Mouse (Mus musculus) limb, embryonic 15.5 days (tissue): ENCODE results near the gene Rnf144a. TPM values are rescaled to one million over a fixed set of nuclear protein-coding genes. Genes with fewer than 3 reads are reported as not detected.
A peak's percentile ranks its signal among the peaks of the same experiment; 100 is the strongest.
"Not testable (repeated sequence)": the region's sequence is repeated elsewhere in the genome, so short reads cannot be mapped to it uniquely, and the experiment has no call there.

Experiments
- ATAC-seq: fragments of 200-750 bp; cut with Nextera tagmentation; 2 replicates; pipeline ENCODE4 v1.8.0; 2017; ENCODE audit warnings: low read depth, moderate TSS enrichment; ENCODE audit not compliant: insufficient number of reproducible peaks, low FRiP score, low TSS enrichment
- H3K27ac ChIP-seq: fragments of 300-500 bp; sonication (generic); 2 replicates; pipeline ENCODE4 v1.5.1; 2015; ENCODE audit warnings: moderate library complexity, mild to moderate bottlenecking, inconsistent platforms
- H3K27me3 ChIP-seq: fragments of 300-500 bp; sonication (generic); 2 replicates; pipeline ENCODE4 v1.6.1; 2015; ENCODE audit warnings: inconsistent platforms
- H3K36me3 ChIP-seq: fragments of 300-500 bp; sonication (generic); 2 replicates; pipeline ENCODE4 v1.6.1; 2015; ENCODE audit warnings: inconsistent platforms
- H3K4me1 ChIP-seq: fragments of 300-500 bp; sonication (generic); 2 replicates; pipeline ENCODE4 v1.6.1; 2015; ENCODE audit warnings: inconsistent platforms
- H3K4me2 ChIP-seq: fragments of 300-500 bp; sonication (generic); 2 replicates; pipeline ENCODE4 v1.6.1; 2015; ENCODE audit warnings: mild to moderate bottlenecking, inconsistent platforms
- H3K4me3 ChIP-seq: fragments of 300-500 bp; sonication (generic); 2 replicates; pipeline ENCODE4 v1.5.1; 2015; ENCODE audit warnings: mild to moderate bottlenecking, inconsistent platforms
- H3K9ac ChIP-seq: fragments of 300-500 bp; sonication (generic); 2 replicates; pipeline ENCODE4 v1.6.1; 2015; ENCODE audit warnings: inconsistent platforms
- H3K9me3 ChIP-seq: fragments of 300-500 bp; sonication (generic); 2 replicates; pipeline ENCODE4 v1.6.1; 2016; ENCODE audit warnings: inconsistent platforms
- WGBS: fragments of 180-500 bp; shearing (Covaris S2); methylation state at CpG from one replicate; pipeline ENCODE4 v1.1.7; 2015; 5-methylcytosine and 5-hydroxymethylcytosine counted together
- polyA plus RNA-seq: library from polyadenylated mRNA; unstranded; fragments of >200 nt; fragmentation: Nextera tagmentation; extraction: Ambion mirVana; gene quantifications from 2 replicates; pipeline ENCODE4 v1.2.1, GENCODE M21; 2015

Gene Rnf144a
- polyA plus RNA-seq, 1 experiment from 2014 or later = 39.7 TPM

DNA sequence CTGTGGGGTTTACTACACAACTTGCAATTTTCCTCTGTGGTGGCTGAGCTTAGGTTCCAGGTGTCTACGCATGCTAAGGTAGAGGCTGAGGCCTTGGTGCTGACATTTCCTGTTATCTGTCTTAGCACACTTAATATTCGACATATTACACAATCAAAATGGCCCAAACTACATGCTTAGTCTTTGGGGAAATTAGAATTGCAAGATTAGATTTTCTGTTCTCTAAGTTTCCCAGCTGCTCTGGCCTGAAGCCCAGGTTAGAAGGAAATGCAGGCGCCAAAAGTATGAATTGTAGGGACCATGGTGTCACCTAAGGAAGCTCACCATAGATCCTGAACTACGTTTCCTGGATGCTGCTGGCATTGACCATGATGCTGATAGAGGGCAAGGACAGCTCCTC, 21.3 kb upstream of the Rnf144a start:
- 66% methylated on average over 4 of the region's 4 CpGs for WGBS
- no peak for ATAC-seq
- no peak overlapping the region for H3K4me3 ChIP-seq

DNA sequence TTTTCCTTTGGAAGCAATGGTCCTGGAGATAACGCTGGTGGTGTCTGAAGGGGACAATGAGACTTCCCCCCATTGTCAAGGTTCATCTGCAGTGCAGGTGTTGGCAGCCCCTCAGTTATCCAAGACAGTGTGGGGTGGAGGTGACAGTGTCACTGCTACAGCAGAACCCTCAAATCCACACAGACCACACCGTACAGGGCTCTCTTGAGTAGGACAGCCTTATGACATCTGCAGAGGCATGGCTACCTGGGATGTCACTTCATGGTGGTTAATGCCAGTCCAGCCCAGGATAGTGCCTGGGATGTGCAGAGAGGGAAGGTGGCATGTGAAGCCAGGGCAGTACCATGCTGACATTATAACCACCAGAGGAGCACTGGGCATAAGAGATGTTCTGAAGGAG, 13.7 kb upstream of the Rnf144a start:
- not testable (repeated sequence) for H3K4me2 ChIP-seq, H3K9me3 ChIP-seq, ATAC-seq, H3K4me3 ChIP-seq, H3K4me1 ChIP-seq, H3K36me3 ChIP-seq, H3K9ac ChIP-seq, H3K27ac ChIP-seq, H3K27me3 ChIP-seq
- WGBS = 87% methylated on average over 2 of the region's 2 CpGs

More for the DNA sequence above, 21.3 kb upstream of the Rnf144a start:
- H3K27me3 ChIP-seq = no peaks in the 10 kb centered on the region
- no peak overlapping the region for H3K27ac ChIP-seq
- H3K36me3 ChIP-seq = no peaks in the 10 kb centered on the region
- H3K4me1 ChIP-seq = no peaks in the 10 kb centered on the region
- H3K9me3 ChIP-seq = no peaks in the 10 kb centered on the region
- no peak overlapping the region for H3K9ac ChIP-seq
- H3K4me2 ChIP-seq = no peak overlapping the region

DNA sequence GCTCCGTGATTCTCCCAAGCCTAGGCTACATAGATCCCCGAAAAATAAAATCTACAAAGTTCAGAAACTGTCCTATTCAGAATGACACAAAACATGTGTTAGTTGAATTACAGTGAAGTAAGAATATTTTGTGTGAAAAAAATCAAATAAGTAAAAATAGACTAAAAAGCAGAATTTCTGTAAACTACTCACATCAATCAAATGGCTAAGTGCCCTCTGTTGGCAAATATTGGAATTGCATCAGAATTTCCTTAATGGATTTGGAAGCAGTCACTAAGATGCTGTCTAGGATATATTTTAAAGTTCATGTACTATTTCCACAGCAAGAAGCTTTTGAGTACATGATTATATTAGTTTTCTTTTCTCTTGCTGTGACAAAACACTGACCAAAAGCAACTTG, 9.8 kb upstream of the Rnf144a start:
- Histone ChIP-seq H3K9ac (no peak overlapping the region), H3K36me3 (no peaks in the 10 kb centered on the region), H3K9me3 (no peaks in the 10 kb centered on the region), H3K4me3 (no peak overlapping the region), H3K27me3 (no peaks in the 10 kb centered on the region), H3K27ac (no peak overlapping the region), H3K4me2 (no peak overlapping the region), H3K4me1 (no peaks in the 10 kb centered on the region)
- ATAC-seq = no peak
- 85% methylated on average over 2 of the region's 2 CpGs for WGBS

DNA sequence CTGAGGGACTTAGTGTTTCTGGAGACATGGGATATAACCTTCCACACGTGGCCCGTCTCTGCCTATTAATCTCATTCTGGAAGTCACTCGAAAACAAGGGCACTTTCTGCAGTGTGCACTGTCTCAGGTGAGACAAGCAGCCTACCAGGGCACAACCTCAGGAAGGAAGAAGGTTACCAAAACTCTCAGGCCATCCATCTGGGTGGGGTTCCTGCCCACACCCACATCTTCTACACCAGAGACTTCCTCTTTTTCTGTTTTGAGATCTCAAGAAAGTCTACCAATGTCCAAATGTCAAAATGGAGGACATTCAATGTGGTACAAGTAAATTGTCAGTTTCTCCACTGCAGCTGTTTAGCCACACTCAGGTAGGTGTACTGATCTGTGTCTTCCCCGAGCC, 3.3 kb upstream of the Rnf144a start:
- no peak for ATAC-seq
- no peak overlapping the region for H3K4me3 ChIP-seq
- WGBS = 71% methylated on average over 4 of the region's 4 CpGs
- no peak overlapping the region for H3K4me2 ChIP-seq
- no peaks in the 10 kb centered on the region for H3K9me3 ChIP-seq
- H3K9ac ChIP-seq = no peak overlapping the region
- H3K4me1 ChIP-seq = peaks cover 12% of the 10 kb centered on the region
- no peaks in the 10 kb centered on the region for H3K27me3 ChIP-seq
- no peak overlapping the region for H3K27ac ChIP-seq
- H3K36me3 ChIP-seq = no peaks in the 10 kb centered on the region

DNA sequence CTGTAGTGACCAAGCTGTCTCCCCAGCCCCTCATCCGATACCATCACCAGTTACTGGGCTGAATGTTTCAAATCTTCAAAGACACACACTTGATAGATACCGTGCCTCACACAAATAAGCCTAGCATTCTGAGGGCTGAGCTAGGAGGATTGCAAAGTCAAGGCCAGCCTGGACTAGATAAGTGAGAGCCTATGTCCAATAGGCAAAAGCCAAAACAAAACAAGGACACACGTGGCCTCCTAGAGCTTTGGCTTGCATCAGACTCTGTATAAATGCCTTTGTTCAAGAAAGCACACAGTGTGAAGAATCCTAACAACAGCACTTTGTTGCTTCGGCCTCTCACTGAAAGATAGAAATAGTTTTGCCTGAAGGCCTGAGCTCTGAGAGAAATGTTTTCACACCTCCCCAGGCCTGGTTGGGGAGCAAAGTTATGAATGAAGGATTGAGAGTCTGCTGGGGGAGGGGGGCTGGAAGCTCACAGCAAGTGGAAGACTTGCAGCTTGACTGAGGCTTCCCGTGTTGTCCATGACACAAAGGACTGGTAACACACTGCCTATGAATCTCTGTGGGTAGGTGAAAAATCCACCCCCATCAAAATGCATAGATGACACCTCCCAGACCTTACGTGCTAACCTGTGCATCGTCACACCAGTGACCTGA, 1.7 kb upstream of the Rnf144a start:
- Histone ChIP-seq H3K4me1 (peaks cover 28% of the 10 kb centered on the region), H3K9ac (no peak overlapping the region), H3K27ac (no peak overlapping the region), H3K36me3 (no peaks in the 10 kb centered on the region), H3K27me3 (no peaks in the 10 kb centered on the region), H3K9me3 (no peaks in the 10 kb centered on the region), H3K4me2 (no peak overlapping the region), H3K4me3 (no peak overlapping the region)
- 71% methylated on average over 7 of the region's 7 CpGs for whole genome bisulfite sequencing
- ATAC-seq = no peak

DNA sequence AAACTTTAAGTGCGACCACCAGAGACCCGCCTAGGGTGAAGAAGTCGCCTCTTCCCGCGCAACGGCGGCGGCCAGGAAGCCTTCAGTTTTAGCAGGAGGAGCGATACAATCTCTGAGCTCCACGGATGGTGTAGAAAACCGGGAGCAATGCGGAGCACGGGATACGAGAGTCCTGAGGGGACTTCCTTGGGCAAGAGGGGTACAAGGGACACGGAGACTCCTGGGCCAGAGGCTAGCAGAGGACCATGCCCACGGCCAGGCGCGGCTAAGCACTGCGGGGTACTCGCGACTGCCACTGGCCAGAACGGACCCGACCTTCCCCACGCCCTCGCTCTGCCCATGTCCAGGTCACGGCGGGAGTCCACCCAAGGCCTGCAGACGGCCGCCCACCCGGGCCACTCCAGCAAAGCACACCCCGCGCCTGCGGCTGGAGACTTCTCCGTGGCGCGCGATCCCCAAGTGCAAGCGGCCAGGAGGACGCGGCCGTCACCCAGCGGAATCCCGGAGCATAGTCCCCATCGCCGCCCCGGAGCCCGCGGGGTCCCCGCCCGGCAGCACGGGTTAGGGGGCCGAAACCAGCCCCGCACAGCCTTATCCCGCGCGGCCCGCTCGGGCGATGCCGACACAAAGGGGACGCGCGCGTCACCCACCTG, 477 bp downstream of the Rnf144a start:
- Histone ChIP-seq H3K27ac (peak overlapping the region; percentile 86), H3K4me1 (peaks cover 45% of the 10 kb centered on the region), H3K9ac (peak overlapping the region; percentile 93), H3K27me3 (no peaks in the 10 kb centered on the region), H3K9me3 (no peaks in the 10 kb centered on the region), H3K4me3 (peak overlapping the region; percentile 76), H3K4me2 (peak overlapping the region; percentile 68), H3K36me3 (no peaks in the 10 kb centered on the region)
- peak; percentile 54 for ATAC-seq
- under 1% methylated on average over 63 of the region's 64 CpGs for WGBS

DNA sequence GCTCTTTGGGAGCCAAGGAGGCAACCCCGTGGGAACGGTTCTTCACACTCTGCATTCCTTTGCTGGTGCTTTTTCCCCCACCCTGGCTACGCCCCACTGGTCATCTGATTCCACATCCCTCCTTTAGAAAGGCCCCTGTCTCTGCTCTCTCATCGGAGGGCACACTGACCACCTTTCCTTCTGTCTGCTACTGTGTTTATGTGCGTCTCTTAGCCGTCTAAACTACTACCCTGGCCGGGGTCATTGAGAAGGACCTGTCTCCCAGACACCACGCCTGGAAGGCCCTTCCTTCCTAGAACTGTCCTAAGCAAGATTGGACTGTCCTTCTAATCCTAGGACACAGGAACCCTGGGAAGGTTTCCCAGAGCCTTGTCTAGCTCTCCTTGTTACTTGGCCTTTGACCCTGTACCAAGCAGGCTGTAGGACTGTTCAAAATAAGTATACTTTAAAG, 1.1 kb downstream of the Rnf144a start:
- WGBS = 12% methylated on average over 8 of the region's 8 CpGs
- H3K4me1 ChIP-seq = peaks cover 51% of the 10 kb centered on the region
- H3K9ac ChIP-seq = peak overlapping the region; percentile 93
- H3K9me3 ChIP-seq = no peaks in the 10 kb centered on the region
- peak; percentile 6; the same call in 1 of the 2 replicates for ATAC-seq
- H3K27ac ChIP-seq = peak overlapping the region; percentile 86
- H3K27me3 ChIP-seq = no peaks in the 10 kb centered on the region
- H3K4me2 ChIP-seq = peak overlapping the region; percentile 68
- peak overlapping the region; percentile 76 for H3K4me3 ChIP-seq
- H3K36me3 ChIP-seq = no peaks in the 10 kb centered on the region

DNA sequence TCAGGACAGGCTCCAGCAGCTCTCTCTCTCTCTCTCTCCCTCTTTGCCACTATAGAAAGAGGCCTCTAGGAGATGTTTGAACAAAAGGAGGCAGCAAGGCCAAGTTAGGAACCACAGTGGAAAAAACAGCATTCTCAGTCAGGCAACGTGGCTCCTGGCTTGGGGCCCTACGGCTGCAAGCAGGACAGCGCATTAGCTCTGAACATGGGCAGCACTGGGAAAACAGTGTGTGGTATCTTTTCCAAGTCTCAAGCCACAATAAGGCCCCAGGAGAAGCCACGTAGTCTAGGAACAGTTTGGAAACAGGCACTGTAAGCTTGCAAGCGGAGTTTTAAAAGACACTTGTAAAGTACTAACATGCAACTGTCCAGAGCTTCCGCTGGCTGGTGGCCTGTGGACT, 2.3 kb downstream of the Rnf144a start:
- Histone ChIP-seq H3K9ac (no peak overlapping the region), H3K4me3 (peak overlapping the region; percentile 76), H3K27me3 (no peaks in the 10 kb centered on the region), H3K27ac (peak overlapping the region; percentile 51), H3K4me2 (peak overlapping the region; percentile 68), H3K4me1 (peaks cover 51% of the 10 kb centered on the region), H3K36me3 (0 out of 2 replicates have a peak, but pooled peaks cover 7% of the 10 kb centered on the region), H3K9me3 (no peaks in the 10 kb centered on the region)
- WGBS = 41% methylated on average over 6 of the region's 6 CpGs
- ATAC-seq = no peak

DNA sequence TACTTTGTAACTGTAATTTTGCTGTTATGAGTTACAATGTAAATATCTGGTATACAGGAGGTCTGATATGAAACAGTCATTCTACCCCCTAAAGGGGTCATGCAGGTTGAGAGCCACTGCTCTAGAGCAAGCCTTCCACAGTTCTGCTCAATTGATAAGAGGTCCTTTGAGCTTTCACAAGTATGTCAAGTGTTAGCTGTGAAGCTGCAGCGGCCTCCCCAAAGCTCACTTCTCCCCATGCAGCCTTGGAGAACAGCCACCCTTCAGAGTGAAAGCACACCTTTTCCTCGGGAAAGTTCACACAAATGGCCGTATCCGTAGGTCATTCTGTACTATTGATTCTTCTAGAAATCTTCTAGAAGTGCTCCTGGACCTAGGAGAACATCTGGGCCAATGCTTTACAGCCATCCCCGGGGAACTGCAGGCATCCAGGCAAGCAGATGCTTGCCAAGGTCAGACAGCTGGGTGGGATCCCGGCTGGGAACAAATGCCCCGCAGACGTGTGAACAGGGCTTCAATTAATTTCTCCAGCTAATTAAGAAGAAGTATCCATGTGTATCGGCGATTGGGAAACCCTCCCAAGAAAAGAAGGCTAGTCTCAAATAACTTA, 3.1 kb downstream of the Rnf144a start:
- ATAC-seq = no peak
- H3K4me3 ChIP-seq = peak overlapping the region; percentile 76
- 0 out of 2 replicates have a peak, but pooled peaks cover 7% of the 10 kb centered on the region for H3K36me3 ChIP-seq
- WGBS = 48% methylated on average over 10 of the region's 10 CpGs
- H3K27me3 ChIP-seq = no peaks in the 10 kb centered on the region
- H3K9me3 ChIP-seq = no peaks in the 10 kb centered on the region
- no peak overlapping the region for H3K9ac ChIP-seq
- peaks cover 51% of the 10 kb centered on the region for H3K4me1 ChIP-seq
- peak overlapping the region; percentile 68 for H3K4me2 ChIP-seq
- no peak overlapping the region for H3K27ac ChIP-seq

DNA sequence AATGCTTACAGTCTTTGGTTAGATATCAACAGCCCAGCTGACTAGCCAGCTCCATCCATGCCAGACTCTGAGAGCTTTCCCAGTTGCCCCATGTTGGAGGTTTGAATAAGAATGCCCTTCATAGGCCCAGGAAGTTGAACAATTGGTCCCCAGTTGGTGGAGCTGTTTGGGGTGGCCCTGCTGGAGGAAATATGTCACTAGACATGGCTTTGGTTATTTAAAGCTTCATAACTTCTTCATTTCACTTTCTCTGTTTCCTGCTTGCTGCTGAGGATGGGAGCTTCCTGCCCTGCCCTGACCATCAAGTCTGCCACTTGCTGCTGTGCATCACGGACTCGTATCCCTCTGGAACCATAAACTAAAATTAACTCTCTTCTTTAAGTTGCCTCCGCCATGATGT, 4.6 kb downstream of the Rnf144a start:
- Histone ChIP-seq H3K9ac (no peak overlapping the region), H3K27me3 (no peaks in the 10 kb centered on the region), H3K4me2 (no peak overlapping the region), H3K27ac (no peak overlapping the region), H3K4me1 (peaks cover 62% of the 10 kb centered on the region), H3K9me3 (no peaks in the 10 kb centered on the region), H3K4me3 (no peak overlapping the region), H3K36me3 (0 out of 2 replicates have a peak, but pooled peaks cover 7% of the 10 kb centered on the region)
- no peak for ATAC-seq
- WGBS = 71% methylated on average over 3 of the region's 3 CpGs

DNA sequence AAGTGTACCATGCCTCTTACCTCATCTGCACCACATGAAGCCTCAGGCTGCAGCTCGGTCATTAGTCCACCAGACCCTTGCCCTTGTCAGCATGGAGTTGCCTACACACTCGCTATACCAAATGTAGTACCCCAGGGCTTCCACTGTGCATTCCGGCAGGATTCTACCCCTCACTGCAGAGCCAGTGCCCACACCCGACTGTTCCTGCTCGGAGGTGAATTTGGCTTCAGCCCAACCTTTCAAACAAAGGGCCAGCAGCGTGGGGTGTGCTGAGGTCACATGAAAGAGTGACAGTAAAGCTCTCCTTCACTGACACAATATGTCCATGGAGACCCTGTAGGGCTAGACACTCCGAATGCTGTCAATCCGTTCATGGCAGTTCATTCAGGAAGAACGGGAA, 6.3 kb downstream of the Rnf144a start:
- no peak overlapping the region for H3K4me2 ChIP-seq
- H3K27me3 ChIP-seq = no peaks in the 10 kb centered on the region
- 74% methylated on average over 9 of the region's 9 CpGs for WGBS
- no peak overlapping the region for H3K4me3 ChIP-seq
- H3K9me3 ChIP-seq = no peaks in the 10 kb centered on the region
- H3K36me3 ChIP-seq = peaks cover 8% of the 10 kb centered on the region; the same call in 1 of the 2 replicates
- H3K4me1 ChIP-seq = peaks cover 65% of the 10 kb centered on the region
- no peak overlapping the region for H3K9ac ChIP-seq
- H3K27ac ChIP-seq = no peak overlapping the region
- ATAC-seq = no peak
